Mouse (Mus musculus) neural tube, embryonic 11.5 days (tissue): ENCODE measurements around the gene Rasa2. TPM values are rescaled to one million over a fixed set of nuclear protein-coding genes. Genes with fewer than 3 reads are reported as not detected.

Experiments
- ATAC-seq: fragments of 200-750 bp; cut with Nextera tagmentation; 2 replicates; pipeline ENCODE4 v1.8.0; 2017; ENCODE audit warnings: moderate number of reproducible peaks, mild to moderate bottlenecking, moderate TSS enrichment, moderate library complexity; ENCODE audit not compliant: insufficient read depth, low FRiP score, low TSS enrichment
- DNase-seq: peaks from one replicate; pipeline ENCODE4 v3.0.0-alpha.2; 2015; ENCODE audit warnings: low spot score
- H3K27ac ChIP-seq: fragments of 300-500 bp; sonication (generic); 2 replicates; pipeline ENCODE4 v1.5.1; 2014; ENCODE audit warnings: low read depth, mild to moderate bottlenecking, low read length
- H3K27me3 ChIP-seq: fragments of 300-500 bp; sonication (generic); 2 replicates; pipeline ENCODE4 v1.6.1; 2014; ENCODE audit warnings: mild to moderate bottlenecking, low read length, mixed read lengths; ENCODE audit not compliant: control insufficient read depth, insufficient read depth
- H3K36me3 ChIP-seq: fragments of 300-500 bp; sonication (generic); 2 replicates; pipeline ENCODE4 v1.6.1; 2014; ENCODE audit warnings: mild to moderate bottlenecking, low read length, moderate library complexity, mixed read lengths; ENCODE audit not compliant: control insufficient read depth, insufficient read depth
- H3K4me1 ChIP-seq: fragments of 300-500 bp; sonication (generic); 2 replicates; pipeline ENCODE4 v1.6.1; 2014; ENCODE audit warnings: low read length, mixed read lengths; ENCODE audit not compliant: control insufficient read depth, insufficient read depth
- H3K4me2 ChIP-seq: fragments of 300-500 bp; sonication (generic); 2 replicates; pipeline ENCODE4 v1.6.1; 2014; ENCODE audit warnings: low read depth, mild to moderate bottlenecking, moderate library complexity
- H3K4me3 ChIP-seq: fragments of 300-500 bp; sonication (generic); 2 replicates; pipeline ENCODE4 v1.5.1; 2014; ENCODE audit warnings: low read depth, low read length
- H3K9ac ChIP-seq: fragments of 300-500 bp; sonication (generic); 2 replicates; pipeline ENCODE4 v1.6.1; 2014; ENCODE audit warnings: mild to moderate bottlenecking, low read length
- H3K9me3 ChIP-seq: fragments of 300-500 bp; sonication (generic); 2 replicates; pipeline ENCODE4 v1.6.1; 2016; ENCODE audit warnings: low read length; ENCODE audit not compliant: control insufficient read depth
- WGBS: fragments of 180-500 bp; shearing (Covaris S2); extraction: QIAGEN DNeasy Blood & Tissue Kit; methylation state at CpG from one replicate; pipeline ENCODE4 v1.1.7; 2014; 5-methylcytosine and 5-hydroxymethylcytosine counted together
- polyA plus RNA-seq: library from polyadenylated mRNA; unstranded; fragments of >200 nt; fragmentation: Nextera tagmentation; extraction: Ambion mirVana; gene quantifications from 2 replicates; pipeline ENCODE4 v1.2.1, GENCODE M21; 2014

Gene Rasa2
- polyA plus RNA-seq, 1 experiment from 2014 or later = 15.7 TPM

DNA sequence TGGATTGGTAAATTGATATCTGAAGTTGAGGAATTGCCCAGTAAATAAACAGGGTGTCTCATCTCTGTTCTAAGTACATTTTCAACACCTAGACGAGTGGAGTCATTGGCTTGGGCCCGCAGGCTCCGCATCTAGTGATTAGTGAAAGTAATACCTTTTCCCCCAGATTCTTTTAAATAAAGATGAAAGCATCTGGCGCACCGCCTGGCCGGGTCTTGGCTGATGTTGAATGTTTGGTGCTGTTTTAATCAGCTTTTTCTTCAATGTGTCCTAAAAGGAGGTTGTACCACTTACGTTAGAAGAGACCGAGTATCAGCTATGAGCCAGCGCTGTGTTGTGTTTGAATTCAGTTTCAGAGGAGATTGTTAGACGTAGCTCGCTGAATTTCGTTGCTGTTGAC, 39.8 kb upstream of the Rasa2 start:
- no peak overlapping the region for H3K4me2 ChIP-seq

GRCm38 (mm10) chr9:96669877-96670276, 38.5 kb upstream of the Rasa2 start:
- peak overlapping the region; percentile 45; the same call in 1 of the 2 replicates for H3K9ac ChIP-seq
- WGBS = 4% methylated on average over 15 of the region's 15 CpGs

More for the DNA sequence above, 39.8 kb upstream of the Rasa2 start:
- Histone ChIP-seq H3K9ac (no peak overlapping the region), H3K9me3 (no peaks in the 10 kb centered on the region), H3K36me3 (no peaks in the 10 kb centered on the region), H3K27me3 (no peaks in the 10 kb centered on the region), H3K27ac (no peak overlapping the region), H3K4me3 (no peak overlapping the region), H3K4me1 (no peaks in the 10 kb centered on the region)
- WGBS = 94% methylated on average over 12 of the region's 12 CpGs
- DNase-seq (no peak), ATAC-seq (no peak)

DNA sequence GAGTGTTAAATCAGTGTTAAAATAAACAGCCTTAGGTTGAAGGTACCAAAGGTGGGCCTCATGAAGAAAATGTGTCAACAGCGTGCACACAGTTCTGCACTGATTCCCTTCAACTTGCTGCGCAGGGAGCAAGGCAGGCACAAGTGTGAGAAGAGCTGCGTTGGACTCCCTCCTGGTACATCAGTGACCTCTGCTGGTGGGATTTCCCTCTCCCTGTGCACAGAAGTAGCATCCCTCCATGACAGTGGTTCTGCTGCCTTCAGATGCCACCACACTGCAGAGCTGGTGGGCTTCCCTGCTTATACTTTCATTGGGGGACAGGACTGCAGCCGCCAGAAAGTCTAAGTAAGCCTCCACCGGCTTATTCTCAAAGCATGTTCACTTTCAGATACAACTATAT, 37.2 kb upstream of the Rasa2 start:
- no peak overlapping the region for H3K4me3 ChIP-seq
- H3K9me3 ChIP-seq = no peaks in the 10 kb centered on the region
- H3K4me2 ChIP-seq = no peak overlapping the region
- ATAC-seq (no peak; the same call in 1 of the 2 replicates), DNase-seq (peak; percentile 68)
- 61% methylated on average over 5 of the region's 5 CpGs for WGBS
- H3K27ac ChIP-seq = no peak overlapping the region
- no peaks in the 10 kb centered on the region for H3K36me3 ChIP-seq
- H3K27me3 ChIP-seq = no peaks in the 10 kb centered on the region
- H3K9ac ChIP-seq = no peak overlapping the region
- H3K4me1 ChIP-seq = no peaks in the 10 kb centered on the region

More at GRCm38 (mm10) chr9:96669877-96670276, 38.5 kb upstream of the Rasa2 start:
- H3K4me2 ChIP-seq = peak overlapping the region; percentile 52
- no peaks in the 10 kb centered on the region for H3K9me3 ChIP-seq
- H3K27me3 ChIP-seq = no peaks in the 10 kb centered on the region
- peak overlapping the region; percentile 20 for H3K4me3 ChIP-seq
- DNase-seq (peak; percentile 95), ATAC-seq (peak; percentile 100)
- 0 out of 2 replicates have a peak overlapping the region, but pooled peaks have one; percentile 39 for H3K27ac ChIP-seq
- no peaks in the 10 kb centered on the region for H3K36me3 ChIP-seq
- H3K4me1 ChIP-seq = no peaks in the 10 kb centered on the region

- no peaks in the 10 kb centered on the region for H3K9me3 ChIP-seq
- DNase-seq = no peak
- H3K4me2 ChIP-seq = no peak overlapping the region
- no peaks in the 10 kb centered on the region for H3K36me3 ChIP-seq
- H3K9ac ChIP-seq = no peak overlapping the region
- ATAC-seq = no peak
- no peak overlapping the region for H3K4me3 ChIP-seq
- H3K4me1 ChIP-seq = no peaks in the 10 kb centered on the region
- H3K27me3 ChIP-seq = no peaks in the 10 kb centered on the region
- no peak overlapping the region for H3K27ac ChIP-seq
- WGBS = 73% methylated on average over 10 of the region's 10 CpGs
Measured at GRCm38 (mm10) chr9:96660510-96661244, 29.3 kb upstream of the Rasa2 start.

GRCm38 (mm10) chr9:96659801-96660200, 28.4 kb upstream of the Rasa2 start:
- no peaks in the 10 kb centered on the region for H3K9me3 ChIP-seq
- no peak overlapping the region for H3K27ac ChIP-seq
- H3K4me2 ChIP-seq = no peak overlapping the region
- DNase-seq = no peak
- 82% methylated on average over 2 of the region's 2 CpGs for WGBS
- no peaks in the 10 kb centered on the region for H3K4me1 ChIP-seq
- no peaks in the 10 kb centered on the region for H3K36me3 ChIP-seq
- no peak for ATAC-seq
- H3K4me3 ChIP-seq = no peak overlapping the region
- H3K27me3 ChIP-seq = no peaks in the 10 kb centered on the region
- no peak overlapping the region for H3K9ac ChIP-seq

GRCm38 (mm10) chr9:96653538-96653937, 22.1 kb upstream of the Rasa2 start:
- H3K9ac ChIP-seq = no peak overlapping the region
- H3K4me3 ChIP-seq = no peak overlapping the region
- WGBS = 72% methylated on average over 4 of the region's 4 CpGs
- no peak overlapping the region for H3K4me2 ChIP-seq
- DNase-seq = no peak
- no peaks in the 10 kb centered on the region for H3K9me3 ChIP-seq
- no peaks in the 10 kb centered on the region for H3K4me1 ChIP-seq
- no peaks in the 10 kb centered on the region for H3K27me3 ChIP-seq
- H3K36me3 ChIP-seq = no peaks in the 10 kb centered on the region
- no peak for ATAC-seq
- H3K27ac ChIP-seq = no peak overlapping the region

- no peaks in the 10 kb centered on the region for H3K27me3 ChIP-seq
- H3K4me3 ChIP-seq = no peak overlapping the region
- WGBS = 64% methylated on average over 6 of the region's 6 CpGs
- no peaks in the 10 kb centered on the region for H3K4me1 ChIP-seq
- DNase-seq (no peak), ATAC-seq (no peak)
- no peaks in the 10 kb centered on the region for H3K9me3 ChIP-seq
- H3K27ac ChIP-seq = no peak overlapping the region
- H3K36me3 ChIP-seq = no peaks in the 10 kb centered on the region
- no peak overlapping the region for H3K9ac ChIP-seq
- no peak overlapping the region for H3K4me2 ChIP-seq
Measured at GRCm38 (mm10) chr9:96652763-96653162, 21.3 kb upstream of the Rasa2 start.

DNA sequence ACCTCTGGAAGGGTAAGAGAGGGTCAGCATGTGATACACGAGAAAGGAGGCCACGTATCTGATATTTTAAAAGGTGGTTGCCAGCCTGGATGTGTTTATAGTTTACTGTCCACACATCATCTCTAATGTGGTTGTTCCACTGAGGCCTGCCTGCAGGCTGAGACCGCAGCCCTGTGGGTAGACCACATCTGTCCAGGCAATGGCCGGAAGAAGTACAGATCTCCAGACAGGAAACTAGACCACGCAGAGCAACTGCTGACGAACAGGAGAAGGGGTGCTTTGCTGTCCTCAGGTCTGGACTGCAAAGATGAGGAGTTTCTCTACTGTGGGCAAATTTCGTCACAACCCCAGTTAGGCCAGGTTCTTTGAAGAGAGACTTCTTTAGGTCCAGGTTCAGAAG, 19.4 kb upstream of the Rasa2 start:
- no peaks in the 10 kb centered on the region for H3K27me3 ChIP-seq
- H3K4me3 ChIP-seq = no peak overlapping the region
- H3K9me3 ChIP-seq = no peaks in the 10 kb centered on the region
- no peak overlapping the region for H3K4me2 ChIP-seq
- DNase-seq (no peak), ATAC-seq (no peak)
- no peaks in the 10 kb centered on the region for H3K4me1 ChIP-seq
- no peaks in the 10 kb centered on the region for H3K36me3 ChIP-seq
- WGBS = 85% methylated on average over 7 of the region's 7 CpGs
- no peak overlapping the region for H3K9ac ChIP-seq
- no peak overlapping the region for H3K27ac ChIP-seq

- H3K27me3 ChIP-seq = no peaks in the 10 kb centered on the region
- no peak overlapping the region for H3K4me3 ChIP-seq
- no peaks in the 10 kb centered on the region for H3K4me1 ChIP-seq
- ATAC-seq (no peak), DNase-seq (no peak)
- no peak overlapping the region for H3K4me2 ChIP-seq
- H3K27ac ChIP-seq = no peak overlapping the region
- no peak overlapping the region for H3K9ac ChIP-seq
- no peaks in the 10 kb centered on the region for H3K9me3 ChIP-seq
- 75% methylated on average over 9 of the region's 9 CpGs for WGBS
- H3K36me3 ChIP-seq = no peaks in the 10 kb centered on the region
Measured at GRCm38 (mm10) chr9:96649924-96650323, 18.5 kb upstream of the Rasa2 start.
